Mouse (Mus musculus) brain, adult 2 months (tissue): Measurements from ENCODE around the gene Enox1.

Experiments
- DNase-seq: peaks from one replicate; pipeline ENCODE4 v3.0.0; 2011; ENCODE audit warnings: low read depth, low spot score

Enox1 gene

DNA sequence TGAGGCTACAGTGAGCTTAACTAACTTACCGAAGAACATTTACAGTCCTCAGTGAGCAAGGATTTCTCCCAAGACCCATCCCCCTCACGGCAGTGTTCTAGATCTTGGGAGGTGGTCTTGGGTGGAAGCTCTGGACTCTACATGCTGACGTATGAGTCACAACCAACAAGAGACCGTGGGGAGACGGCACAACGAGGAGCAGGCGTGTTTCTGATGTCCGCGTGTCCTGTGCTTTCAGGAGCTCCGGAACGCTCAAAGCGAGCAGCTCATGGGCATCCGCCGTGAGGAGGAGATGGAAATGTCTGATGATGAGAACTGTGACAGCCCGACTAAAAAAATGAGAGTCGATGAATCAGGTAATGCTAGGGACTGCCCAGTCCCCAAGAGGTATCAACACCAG lies 458.6 kb downstream of the Enox1 start:
- no peak for DNase-seq

DNA sequence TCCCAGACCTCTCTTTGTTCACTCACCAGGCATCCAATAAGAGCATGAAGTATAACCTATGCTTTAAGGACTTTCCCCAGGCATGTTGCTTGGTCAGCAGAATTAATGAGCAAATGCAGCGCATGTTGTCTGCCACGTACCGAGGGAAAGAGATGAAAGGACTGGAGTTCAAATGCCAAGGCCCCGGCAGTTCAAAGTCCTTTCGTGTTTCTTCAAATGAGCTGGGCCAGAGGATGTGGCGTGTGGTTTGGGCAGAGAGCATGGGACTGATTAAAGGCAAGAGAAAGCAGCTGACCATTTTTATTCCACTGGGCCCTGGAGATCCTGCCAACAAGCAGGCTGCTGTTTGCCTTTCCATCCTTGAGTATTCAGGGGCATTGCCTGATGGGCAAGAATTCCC lies 460.7 kb downstream of the Enox1 start:
- DNase-seq, result no peak

DNA sequence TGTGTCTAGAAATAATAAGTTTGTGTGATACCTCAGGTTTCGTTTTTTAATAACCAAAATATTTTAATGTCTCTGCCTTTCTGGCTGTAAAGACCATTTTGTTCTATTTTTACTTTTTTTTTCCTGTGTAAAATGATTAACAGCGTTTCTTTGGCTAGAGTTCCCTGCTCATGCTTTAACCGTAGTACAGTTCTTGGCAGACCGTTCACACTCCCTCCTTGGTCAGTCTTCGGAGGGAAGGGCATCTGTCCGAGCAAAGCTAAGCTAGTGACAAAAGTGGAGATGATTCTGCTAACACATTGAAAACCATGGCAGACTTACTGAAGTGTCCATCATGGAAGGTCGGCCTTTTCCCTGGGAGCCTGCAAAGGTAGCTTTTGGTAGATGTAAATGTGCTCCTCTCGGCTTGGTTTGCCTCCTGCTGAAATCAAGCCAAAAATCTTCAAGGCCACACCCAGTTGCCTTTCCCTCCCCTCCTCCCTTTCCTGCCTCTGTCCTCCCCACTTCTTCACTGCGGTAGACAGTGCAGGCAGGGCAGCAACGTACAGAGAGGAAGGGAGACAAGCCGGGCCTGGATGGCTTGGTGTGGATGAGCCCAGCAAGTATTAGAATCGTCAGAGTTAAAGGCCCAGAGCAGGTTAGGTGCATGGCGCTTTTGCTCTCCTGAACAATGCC lies 461.7 kb downstream of the Enox1 start:
- DNase-seq, result no peak

DNA sequence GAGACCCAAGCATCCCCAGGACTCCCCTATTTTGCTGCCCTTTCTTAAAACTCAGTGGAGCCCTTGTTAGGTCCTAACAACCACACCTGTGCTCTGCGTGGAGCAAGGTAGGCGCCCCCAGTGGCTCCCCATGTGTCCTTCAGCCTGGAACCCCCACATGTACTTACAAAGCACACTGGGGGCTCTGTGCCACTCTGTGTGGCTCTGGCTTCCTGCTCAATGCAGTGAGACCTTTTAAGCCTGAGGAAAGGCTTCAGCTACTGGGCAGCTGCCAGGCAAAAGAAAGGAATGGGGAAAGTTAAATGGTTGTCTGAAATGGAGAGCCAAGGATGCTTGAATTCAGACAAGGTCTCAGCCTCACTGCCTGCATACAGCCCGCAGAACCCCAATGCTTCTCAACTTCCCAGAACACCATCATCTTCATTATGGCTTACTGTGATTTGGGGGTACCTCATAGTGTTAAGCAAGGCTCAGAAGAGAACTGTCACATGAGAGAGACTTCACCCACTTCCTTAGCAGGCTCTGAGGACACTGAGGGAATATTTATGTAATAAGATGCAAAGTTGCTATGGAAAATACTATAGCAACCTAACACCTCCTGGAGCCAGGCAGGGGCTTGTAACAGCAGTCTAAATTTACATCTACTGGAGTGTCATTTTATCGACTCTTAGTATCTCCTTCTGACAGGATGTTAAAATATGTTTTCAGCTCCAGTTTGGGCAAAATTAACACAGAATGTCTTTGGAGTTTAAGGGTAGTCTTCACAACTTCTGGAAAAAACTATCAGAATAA lies 465.1 kb downstream of the Enox1 start:
- peak; percentile 73 for DNase-seq

DNA sequence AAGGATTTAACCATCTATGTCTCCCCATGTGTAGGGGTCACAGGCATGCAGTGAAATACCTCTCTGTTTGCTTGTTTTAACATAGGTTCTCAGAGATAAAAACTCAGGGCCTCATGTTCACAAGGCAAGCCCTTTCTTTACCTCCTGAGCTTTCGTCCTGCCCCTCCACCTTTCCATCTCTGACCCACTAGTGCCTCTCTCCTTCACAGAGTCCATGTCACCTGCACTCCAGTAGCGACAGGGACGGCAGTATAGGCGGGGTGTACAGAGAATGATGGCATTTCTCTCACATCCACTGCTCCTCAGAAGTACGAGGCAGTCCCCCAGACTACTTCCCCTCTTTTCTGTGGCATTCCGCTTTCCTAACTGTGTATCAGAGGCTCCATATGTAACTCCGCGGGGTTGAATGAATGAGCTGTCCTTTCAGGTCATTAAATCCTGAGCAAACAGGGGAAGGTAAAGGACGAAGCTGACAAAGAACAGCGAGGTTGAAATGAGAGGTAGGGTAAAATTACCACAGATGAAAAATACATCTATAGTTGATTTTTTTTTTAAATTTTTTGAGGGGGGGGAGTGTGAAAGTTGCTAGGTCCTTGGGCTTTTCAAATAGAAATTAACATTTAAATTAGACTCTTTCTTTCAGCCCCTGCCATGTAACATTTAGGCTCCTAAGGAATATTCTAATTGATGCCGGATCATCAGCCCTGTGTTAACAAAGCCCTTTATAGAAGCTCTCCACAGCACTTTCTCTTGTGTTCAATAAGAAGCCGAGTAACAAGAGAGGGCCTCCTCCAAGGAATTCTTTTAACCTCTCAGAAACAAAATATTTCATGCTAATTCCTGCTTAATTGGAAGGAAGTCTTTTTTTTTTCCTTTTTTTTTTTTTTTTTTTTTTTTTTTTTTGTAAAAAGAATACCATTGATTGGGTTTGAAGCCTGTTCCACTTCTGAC lies 470.3 kb downstream of the Enox1 start:
- no peak for DNase-seq

DNA sequence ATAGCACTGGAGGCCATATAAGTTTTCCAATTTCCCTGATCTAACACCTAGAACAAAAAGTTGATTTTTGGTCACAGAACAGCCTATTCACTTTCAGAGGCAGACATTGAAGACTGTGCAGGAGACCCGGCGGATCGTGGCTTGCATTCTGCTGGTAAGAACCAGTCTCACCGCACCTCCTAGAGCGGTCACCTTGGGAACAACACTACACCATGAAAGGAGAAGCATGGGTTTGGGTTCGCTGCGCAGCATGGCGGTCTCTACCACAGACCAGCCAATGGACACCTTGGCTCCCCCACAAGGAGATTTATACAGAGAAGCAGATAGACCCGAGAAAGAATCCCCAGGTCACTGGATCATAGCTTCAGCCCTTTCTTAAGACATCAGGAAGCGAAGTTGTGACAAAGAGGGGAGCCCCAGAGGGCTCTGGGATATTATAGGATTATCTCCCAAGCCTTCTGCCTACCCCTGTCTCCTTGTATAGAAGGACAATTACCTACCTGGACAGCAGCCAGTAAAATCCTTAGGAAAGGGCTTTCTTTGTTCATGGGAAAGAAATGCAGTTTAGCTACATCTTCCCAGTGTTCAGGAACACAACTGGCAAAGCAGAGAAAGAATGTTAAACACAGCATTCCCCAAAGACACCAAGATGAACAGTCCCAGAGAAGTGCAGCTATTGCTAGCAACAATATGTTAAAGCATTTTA lies 476.1 kb downstream of the Enox1 start:
- DNase-seq, result no peak

DNA sequence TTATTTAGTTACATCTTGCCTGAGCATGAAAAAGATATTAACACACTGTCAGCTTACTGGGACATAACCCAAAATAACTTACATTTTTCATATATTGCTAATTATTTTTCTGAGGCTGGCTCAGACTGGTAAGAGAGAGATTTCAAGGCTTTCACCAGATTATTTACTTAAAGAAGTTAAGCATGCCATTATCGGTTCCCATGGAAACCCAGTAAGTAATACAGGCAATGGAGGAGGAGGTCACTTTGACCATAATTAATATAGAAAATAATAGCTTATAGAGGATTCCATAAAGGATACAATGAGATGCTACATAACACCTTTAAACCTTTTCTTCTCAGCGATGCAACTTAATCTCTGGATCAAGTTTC lies 476.6 kb downstream of the Enox1 start:
- DNase-seq, result no peak

DNA sequence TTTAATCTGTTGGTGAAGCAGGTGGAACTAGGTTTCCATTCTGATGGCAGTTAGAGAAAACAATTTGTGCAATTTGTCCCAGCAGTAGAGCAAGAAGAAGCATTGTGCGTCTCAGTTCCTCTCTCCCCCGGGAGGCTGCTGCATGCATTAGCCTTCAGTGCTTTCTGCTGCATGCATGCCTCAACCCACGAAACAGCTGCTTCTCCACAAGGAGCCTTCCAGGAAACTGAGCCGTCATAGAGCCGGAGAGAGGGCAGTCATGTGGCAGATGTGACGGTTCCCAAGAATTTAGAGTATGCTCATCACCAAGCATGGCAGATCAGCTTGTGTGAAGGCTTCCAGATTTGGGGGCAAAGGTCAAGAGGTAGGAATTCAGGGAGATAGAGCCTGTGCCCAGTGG lies 480.4 kb downstream of the Enox1 start:
- DNase-seq, result peak; percentile 86

DNA sequence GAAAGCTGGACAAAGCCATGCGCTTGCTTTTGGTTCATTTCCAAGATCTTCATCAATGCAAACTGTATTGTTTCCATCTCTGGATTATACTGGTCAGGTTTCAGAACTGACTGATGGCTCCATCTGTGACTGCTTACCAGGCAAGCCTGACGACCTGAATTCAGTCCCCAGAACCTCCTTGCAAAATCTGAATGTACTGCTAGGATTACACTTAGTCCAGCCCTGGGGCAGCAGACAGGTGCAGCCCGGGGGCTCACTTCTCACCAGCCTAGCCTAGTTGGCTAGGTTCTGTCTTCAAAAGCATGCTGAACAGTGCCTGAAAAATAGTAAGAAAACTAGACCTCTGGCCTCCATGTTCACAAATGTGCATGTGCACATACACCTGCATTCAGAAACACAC lies 481.6 kb downstream of the Enox1 start:
- no peak for DNase-seq

DNA sequence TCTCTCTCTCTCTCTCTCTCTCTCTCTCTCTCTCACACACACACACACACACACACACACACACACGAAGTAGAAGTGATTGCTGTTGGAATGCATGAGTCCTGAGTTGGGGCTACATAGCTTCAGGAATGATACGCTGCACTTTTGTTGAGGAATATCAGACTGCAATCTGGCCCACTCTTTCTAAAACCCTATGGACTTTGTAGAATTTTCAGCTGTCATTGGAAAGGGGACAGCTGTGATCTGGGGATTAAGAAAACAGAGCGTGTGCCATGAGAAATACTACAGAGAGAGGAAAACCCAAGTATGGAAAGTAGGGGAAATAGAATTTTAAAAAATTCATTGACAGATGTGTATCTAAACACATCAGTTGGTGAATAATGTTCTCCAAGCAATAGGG lies 482.1 kb downstream of the Enox1 start:
- DNase-seq, result no peak

DNA sequence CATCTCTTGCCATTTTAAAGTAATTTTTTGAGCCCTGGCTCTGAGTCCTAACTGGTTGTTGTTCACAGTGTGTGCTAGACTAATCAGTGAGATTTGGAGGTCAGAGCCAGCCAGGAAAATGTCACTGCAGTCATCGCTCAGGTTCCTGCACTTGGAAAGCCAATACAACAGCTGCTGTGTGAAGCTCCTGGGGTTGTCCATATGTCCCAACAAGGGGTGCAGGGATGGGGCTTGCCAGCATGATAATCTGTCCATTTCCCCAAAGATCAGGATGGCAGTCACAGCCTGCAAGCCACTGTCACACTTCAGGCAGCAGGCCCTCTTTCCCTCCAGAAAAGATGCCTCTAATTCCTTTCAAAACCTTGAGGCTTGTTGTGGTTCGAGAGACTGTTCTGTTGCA lies 483.0 kb downstream of the Enox1 start:
- DNase-seq, result peak; percentile 96

DNA sequence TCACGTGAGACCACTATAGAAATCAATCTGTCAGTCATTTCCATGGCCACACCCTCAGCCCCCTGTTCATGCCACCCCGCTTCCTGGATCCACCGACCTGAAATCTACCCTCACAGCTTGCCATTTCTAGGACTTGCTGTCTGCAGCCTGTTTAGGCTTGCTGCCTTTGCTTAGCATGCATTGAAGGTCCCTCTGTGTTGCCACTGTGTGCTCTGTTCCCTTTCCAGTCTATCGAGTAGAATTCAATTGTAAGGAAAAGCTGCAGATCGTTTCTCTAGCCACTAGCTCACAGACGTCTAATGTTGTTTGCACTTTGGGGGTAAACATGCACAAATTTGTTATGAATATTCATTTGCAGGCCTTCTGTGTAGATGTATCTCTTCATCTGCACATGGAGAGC lies 485.8 kb downstream of the Enox1 start:
- no peak for DNase-seq

DNA sequence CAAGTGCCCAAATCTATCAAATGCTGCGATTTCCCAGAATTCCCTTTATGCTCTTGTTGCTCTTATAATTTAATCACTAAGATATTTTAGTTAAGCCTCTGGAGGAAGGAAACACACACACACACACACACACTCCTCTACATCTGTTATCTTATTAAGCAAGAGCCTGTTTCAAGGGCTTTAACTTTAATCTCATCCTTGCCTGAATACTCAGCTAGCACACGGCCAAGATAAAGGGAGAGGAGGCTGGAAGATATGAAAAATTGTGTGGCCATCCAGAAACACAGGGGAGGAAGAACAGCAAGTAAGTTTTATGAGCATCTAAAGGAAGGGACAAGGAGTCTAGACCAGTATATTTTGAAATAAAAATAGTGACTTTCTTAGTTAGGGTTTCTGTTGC lies 489.6 kb downstream of the Enox1 start:
- DNase-seq, result no peak

DNA sequence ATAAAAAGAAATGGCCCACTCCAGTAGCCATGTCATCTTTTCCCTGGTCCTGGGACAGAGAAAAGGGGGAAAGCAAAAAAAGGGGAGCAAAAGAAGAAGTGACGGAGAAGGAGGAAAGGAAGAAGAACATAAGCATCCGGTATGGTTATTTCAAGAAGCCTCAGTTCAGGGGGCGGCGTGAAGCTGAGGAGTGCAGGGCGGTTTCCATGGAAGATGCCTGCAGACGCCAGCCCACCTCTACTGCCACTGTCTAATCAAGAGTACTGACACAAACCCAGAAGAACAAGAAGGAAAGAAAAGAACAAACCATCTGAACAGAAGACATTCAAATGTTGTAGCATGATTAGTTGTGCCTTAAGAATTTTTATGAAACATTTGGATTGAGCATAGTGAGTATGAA lies 490.5 kb downstream of the Enox1 start:
- peak; percentile 57 for DNase-seq

DNA sequence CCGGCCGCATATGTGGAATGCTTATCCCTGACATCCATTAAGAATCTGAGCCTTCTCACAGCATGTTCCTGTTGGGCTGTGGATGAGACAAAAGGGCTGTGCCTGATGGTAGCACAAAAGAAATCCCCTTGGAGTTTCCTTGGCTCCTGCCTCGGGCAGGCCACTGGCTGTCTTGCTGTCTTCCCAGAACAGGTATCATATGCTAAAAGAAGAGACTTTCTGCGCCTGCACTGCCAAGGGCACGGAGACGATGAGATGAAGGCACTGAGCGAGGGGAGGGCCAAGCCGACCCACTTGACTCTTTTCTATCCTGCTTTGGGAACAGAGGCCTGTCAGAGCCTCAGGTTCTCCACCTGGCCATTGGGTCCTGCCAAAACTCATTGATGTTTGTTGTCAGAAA lies 491.7 kb downstream of the Enox1 start:
- peak; percentile 51 for DNase-seq

DNA sequence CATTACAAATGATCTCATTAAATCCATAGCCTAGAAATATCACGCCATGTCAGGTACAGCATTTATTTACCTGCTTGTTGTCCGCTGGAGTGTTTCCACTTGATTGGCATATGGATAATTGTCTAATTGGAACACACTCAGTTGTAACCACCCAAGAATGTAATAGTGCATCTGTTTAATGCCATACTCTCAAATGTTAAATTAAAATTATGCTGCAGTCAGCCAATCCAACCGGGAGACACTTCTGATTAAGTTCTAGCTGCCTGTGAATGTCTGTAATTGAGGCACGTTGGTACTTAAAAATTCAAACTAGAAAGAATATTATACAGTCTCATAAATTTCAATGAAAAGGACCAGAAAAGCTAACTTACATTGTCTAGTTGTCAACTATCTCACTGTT lies 502.2 kb downstream of the Enox1 start:
- DNase-seq, result no peak

DNA sequence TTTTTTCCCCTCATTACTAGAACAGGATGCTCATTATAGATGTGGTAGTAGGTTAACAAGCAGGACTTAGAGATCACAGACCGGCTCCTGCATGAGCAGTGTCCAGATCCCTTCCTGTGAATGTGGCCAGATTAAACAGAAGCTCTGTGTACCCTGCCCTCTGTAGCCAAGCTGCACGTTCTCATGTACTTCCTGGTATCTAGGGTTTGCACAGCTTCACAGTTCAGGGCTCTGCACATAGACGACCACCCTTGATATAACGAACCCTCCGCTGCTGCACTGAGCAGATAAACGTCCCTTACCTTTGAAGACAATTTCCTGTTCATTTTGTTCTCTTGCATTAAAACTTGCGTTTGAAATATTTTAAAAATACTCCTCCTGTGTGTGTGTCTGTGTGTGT lies 505.7 kb downstream of the Enox1 start:
- no peak for DNase-seq

DNA sequence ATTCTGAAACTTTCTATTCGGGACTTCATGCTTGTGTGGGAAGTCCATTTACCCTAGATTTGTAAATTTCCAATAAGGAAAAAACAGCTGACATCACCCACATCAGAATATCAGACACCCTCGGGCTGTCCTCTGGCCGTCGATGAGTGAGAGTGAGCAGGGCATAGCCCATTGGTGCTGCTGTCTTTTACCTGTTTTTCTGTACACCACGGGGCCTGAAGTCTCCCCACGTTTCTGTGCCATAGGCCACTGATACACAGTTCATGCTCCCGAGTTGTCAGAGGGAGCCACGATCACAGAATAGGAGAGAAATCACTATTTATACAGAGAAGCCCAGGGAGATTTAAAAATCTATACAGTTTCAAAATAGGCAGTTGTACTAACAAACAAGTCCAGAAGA lies 506.4 kb downstream of the Enox1 start:
- no peak for DNase-seq

DNA sequence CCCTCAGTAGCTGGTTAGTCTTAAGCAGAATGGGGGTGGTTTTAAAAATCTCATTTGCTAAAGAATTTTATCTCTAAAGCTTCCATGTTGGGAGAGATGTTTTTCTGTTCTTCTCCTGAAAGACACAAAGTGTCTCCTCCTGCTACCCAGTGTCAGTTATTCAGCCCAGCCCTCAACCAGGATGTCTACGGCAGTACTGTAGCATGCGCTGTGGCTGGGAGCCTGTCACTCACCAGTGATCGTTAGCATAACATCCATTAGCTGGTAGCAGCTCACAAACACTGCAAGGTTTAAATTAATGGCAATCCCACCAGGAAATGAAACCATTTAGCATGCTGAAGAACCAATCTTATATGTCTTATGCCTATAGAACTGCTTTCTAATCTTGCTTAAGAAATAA lies 511.5 kb downstream of the Enox1 start:
- no peak for DNase-seq

DNA sequence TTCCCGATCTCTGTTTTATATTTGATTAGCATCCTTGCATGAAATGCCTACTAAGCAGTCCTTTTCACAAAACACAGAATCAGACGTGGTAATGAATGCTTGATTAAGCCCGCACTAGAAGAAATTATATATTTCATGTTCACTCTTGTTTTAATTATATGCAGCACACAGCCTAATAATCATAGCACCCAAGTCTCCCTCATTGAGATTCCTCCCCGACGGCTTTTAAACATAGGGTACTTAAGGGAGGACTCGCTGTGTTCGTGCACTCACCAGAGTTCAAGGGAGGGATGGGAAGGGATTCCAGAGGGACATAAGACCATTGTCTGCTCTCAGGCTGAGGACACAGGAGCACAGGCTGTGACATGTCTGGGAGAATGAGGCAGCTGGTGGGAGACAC lies 512.9 kb downstream of the Enox1 start:
- no peak for DNase-seq

DNA sequence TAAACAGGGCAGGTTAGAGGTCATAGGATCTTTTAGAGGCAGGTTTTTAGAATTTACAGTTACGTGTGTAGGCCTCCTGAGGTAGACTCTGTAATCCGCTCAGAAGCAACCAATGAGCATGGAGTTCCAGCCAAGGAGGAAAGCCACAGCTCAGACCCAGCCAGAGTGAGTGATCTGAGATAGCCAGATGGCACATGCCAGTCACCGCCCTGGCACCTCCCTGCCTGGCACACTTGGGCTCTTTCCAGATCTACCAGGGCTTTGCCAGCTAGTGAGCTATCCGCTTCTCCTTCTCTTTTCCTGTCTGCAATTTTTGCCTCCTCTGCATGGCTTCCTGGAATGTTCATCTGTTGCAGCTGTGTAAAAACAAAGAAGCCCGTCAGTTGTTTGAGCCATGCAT lies 514.4 kb downstream of the Enox1 start:
- DNase-seq, result peak; percentile 81

DNA sequence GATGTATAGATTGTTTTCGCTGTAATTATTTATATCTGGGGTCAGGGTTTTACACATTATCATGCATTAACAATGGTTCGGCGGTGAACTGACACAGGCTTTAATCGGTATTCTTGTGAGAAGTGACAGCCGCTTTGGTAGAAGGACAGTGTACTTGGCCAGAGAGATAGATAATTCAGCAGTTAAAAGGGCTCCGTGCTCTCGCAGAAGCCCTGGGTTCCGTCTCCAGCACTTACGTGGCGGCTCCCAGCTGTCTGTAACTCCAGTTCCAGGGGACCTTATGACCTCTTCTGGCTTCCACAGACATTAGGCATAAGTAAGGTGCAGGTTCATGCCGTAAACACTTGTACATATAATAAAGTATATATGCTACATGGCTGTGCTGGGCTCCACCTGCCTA lies 515.4 kb downstream of the Enox1 start:
- DNase-seq, result no peak
